Mouse (Mus musculus) lung, adult 2 months (tissue): Measurements from ENCODE around the gene Nudt9.

ENCODE experiments used
- CTCF ChIP-seq: fragments of 200-500 bp; IDR thresholded peaks from 2 replicates; pipeline ENCODE4 v1.5.1; 2011; ENCODE audit warnings: mild to moderate bottlenecking, low read length, control low read depth; ENCODE audit not compliant: insufficient read depth
- POLR2A ChIP-seq: fragments of 200-500 bp; IDR thresholded peaks from 2 replicates; pipeline ENCODE4 v1.6.1; 2011; ENCODE audit warnings: low read depth, mild to moderate bottlenecking, control low read depth, low read length, borderline replicate concordance; ENCODE audit errors: extremely low read depth

- no peak for TF ChIP-seq POLR2A
- TF ChIP-seq CTCF: peak; percentile 50
Measured at GRCm38 (mm10) chr5:104052956-104053355, 6.8 kb downstream of the Nudt9 start.
